Mouse (Mus musculus) WW6 (cell line): ENCODE results near the gene Wrb.
"Not testable (repeated sequence)": the region's sequence is repeated elsewhere in the genome, so short reads cannot be mapped to it uniquely, and the experiment has no call there.

Experiments
- DNase-seq: peaks from one replicate; pipeline ENCODE4 v3.0.0-alpha.2; 2013; ENCODE audit warnings: low read depth, low spot score

Wrb gene

GRCm38 (mm10) chr16:96145110-96145800 lies at the start of gene Wrb:
Gene Wrb, plus strand, starts transcription at chr16:96145407.
- peak; percentile 98 for DNase-seq

- DNase-seq = no peak
These were observed 49.2 kb upstream of the Wrb start for GRCm38 (mm10) chr16:96095966-96096365.

- not testable (repeated sequence) for DNase-seq
These were observed 47.4 kb upstream of the Wrb start for GRCm38 (mm10) chr16:96097811-96098210.

- DNase-seq = no peak
These were observed 42.2 kb upstream of the Wrb start for GRCm38 (mm10) chr16:96103036-96103435.

GRCm38 (mm10) chr16:96109673-96110072 lies 35.5 kb upstream of the Wrb start:
- no peak for DNase-seq

- no peak for DNase-seq
These were observed 34.4 kb upstream of the Wrb start for GRCm38 (mm10) chr16:96110655-96111345.

GRCm38 (mm10) chr16:96112769-96113168 lies 32.4 kb upstream of the Wrb start:
- DNase-seq = no peak

- no peak for DNase-seq
These were observed 30.5 kb upstream of the Wrb start for GRCm38 (mm10) chr16:96114729-96115128.

- no peak for DNase-seq
These were observed 25.1 kb upstream of the Wrb start for GRCm38 (mm10) chr16:96120022-96120623.

- no peak for DNase-seq
These were observed 18.5 kb upstream of the Wrb start for GRCm38 (mm10) chr16:96126684-96127171.

- no peak for DNase-seq
These were observed 17.9 kb upstream of the Wrb start for GRCm38 (mm10) chr16:96127288-96127656.

- DNase-seq = peak; percentile 96
These were observed 17.4 kb upstream of the Wrb start, which contains the start of gene Hmgn1 for GRCm38 (mm10) chr16:96127657-96128344. Gene Hmgn1, minus strand, starts transcription at chr16:96127729.

GRCm38 (mm10) chr16:96128466-96128865 lies 16.7 kb upstream of the Wrb start:
- DNase-seq = no peak

GRCm38 (mm10) chr16:96144748-96145109 lies 478 bp upstream of the Wrb start:
- not testable (repeated sequence) for DNase-seq

GRCm38 (mm10) chr16:96145814-96146213 lies 607 bp downstream of the Wrb start:
- no peak for DNase-seq

- DNase-seq = no peak
These were observed 3.6 kb downstream of the Wrb start for GRCm38 (mm10) chr16:96148834-96149233.

- no peak for DNase-seq
These were observed 4.1 kb downstream of the Wrb start for GRCm38 (mm10) chr16:96149311-96149710.

- DNase-seq = no peak
These were observed 5.8 kb downstream of the Wrb start for GRCm38 (mm10) chr16:96150995-96151394.

GRCm38 (mm10) chr16:96151551-96151950 lies 6.3 kb downstream of the Wrb start:
- DNase-seq = no peak

- DNase-seq = no peak
These were observed 9.3 kb downstream of the Wrb start for GRCm38 (mm10) chr16:96154476-96154875.

GRCm38 (mm10) chr16:96156019-96156418 lies 10.8 kb downstream of the Wrb start:
- no peak for DNase-seq

GRCm38 (mm10) chr16:96157171-96157570 lies 12.0 kb downstream of the Wrb start:
- no peak for DNase-seq
